Mouse (Mus musculus) lung, embryonic 14.5 days (tissue): ENCODE data around the gene Pcyt1a. TPM values are rescaled to one million over a fixed set of nuclear protein-coding genes. Genes with fewer than 3 reads are reported as not detected.

Experiments used
- ATAC-seq: fragments of 200-750 bp; cut with Nextera tagmentation; 2 replicates; pipeline ENCODE4 v1.8.0; 2017; ENCODE audit warnings: mild to moderate bottlenecking, moderate TSS enrichment, moderate library complexity; ENCODE audit not compliant: insufficient read depth
- DNase-seq: peaks from one replicate; pipeline ENCODE4 v3.0.0-alpha.2; 2015
- H3K27ac ChIP-seq: fragments of 300-500 bp; sonication (generic); 2 replicates; pipeline ENCODE4 v1.5.1; 2014; ENCODE audit warnings: low read depth, mild to moderate bottlenecking, moderate library complexity
- H3K27me3 ChIP-seq: fragments of 300-500 bp; sonication (generic); 2 replicates; pipeline ENCODE4 v1.6.1; 2014; ENCODE audit warnings: low read length, control low read depth; ENCODE audit not compliant: insufficient read depth
- H3K36me3 ChIP-seq: fragments of 300-500 bp; sonication (generic); 2 replicates; pipeline ENCODE4 v1.6.1; 2014; ENCODE audit warnings: control low read depth; ENCODE audit not compliant: insufficient read depth
- H3K4me1 ChIP-seq: fragments of 300-500 bp; sonication (generic); 2 replicates; pipeline ENCODE4 v1.6.1; 2014; ENCODE audit warnings: antibody characterized with exemption, control low read depth; ENCODE audit not compliant: insufficient read depth
- H3K4me2 ChIP-seq: fragments of 300-500 bp; sonication (generic); 2 replicates; pipeline ENCODE4 v1.6.1; 2014; ENCODE audit warnings: mild to moderate bottlenecking
- H3K4me3 ChIP-seq: fragments of 300-500 bp; sonication (generic); 2 replicates; pipeline ENCODE4 v1.5.1; 2014; ENCODE audit warnings: low read depth, low read length
- H3K9ac ChIP-seq: fragments of 300-500 bp; sonication (generic); 2 replicates; pipeline ENCODE4 v1.6.1; 2014
- H3K9me3 ChIP-seq: fragments of 300-500 bp; sonication (generic); 2 replicates; pipeline ENCODE4 v1.6.1; 2016; ENCODE audit warnings: low read depth, low read length, control low read depth
- CTCF ChIP-seq: IDR thresholded peaks from 2 replicates; pipeline ENCODE4 v1.5.1; 2016; ENCODE audit warnings: antibody characterized with exemption, low read depth
- WGBS: fragments of 180-500 bp; shearing (Covaris S2); extraction: QIAGEN DNeasy Blood & Tissue Kit; methylation state at CpG from one replicate; pipeline ENCODE4 v1.1.7; 2014; 5-methylcytosine and 5-hydroxymethylcytosine counted together
- polyA plus RNA-seq: library from polyadenylated mRNA; unstranded; fragments of >200 nt; fragmentation: Nextera tagmentation; extraction: Ambion mirVana; gene quantifications from 2 replicates; pipeline ENCODE4 v1.2.1, GENCODE M21; 2014

The Pcyt1a gene
- polyA plus RNA-seq, 1 experiment from 2014 or later = 40.4 TPM

DNA sequence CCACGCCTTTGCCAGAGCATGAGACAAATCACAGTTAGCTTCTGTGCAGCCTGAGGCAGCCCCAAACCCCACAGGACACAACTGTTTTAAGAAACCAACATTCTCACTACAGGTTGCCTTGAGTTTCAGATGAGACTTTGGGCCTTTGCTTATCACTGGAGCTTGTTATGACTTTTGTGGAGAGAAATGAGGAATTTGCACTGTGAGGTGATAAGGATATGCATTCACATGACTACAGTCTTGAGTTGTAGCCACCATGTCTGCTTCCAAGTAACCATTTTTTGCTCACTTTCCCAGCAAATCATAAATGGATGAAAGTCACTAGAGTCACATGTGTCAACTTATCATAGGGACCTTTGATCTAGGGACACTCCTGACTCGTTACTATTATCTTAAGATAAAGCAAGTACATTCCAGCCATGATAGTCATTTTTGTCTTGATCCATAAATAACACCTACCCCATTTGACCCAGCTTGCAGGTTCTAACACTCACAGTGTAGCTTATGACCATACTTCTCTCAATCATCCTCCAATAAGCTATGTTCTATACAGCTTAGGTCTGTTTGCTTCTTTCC is 15.9 kb downstream of the Pcyt1a start:
- H3K4me2 ChIP-seq = no peak overlapping the region
- H3K4me3 ChIP-seq = no peak overlapping the region
- ATAC-seq (no peak), DNase-seq (no peak)
- H3K27ac ChIP-seq = no peak overlapping the region
- H3K9ac ChIP-seq = no peak overlapping the region
- 63% methylated on average over 2 of the region's 2 CpGs for WGBS
- H3K27me3 ChIP-seq = no peaks in the 10 kb centered on the region
- H3K9me3 ChIP-seq = no peaks in the 10 kb centered on the region
- TF ChIP-seq CTCF = no peak
- H3K4me1 ChIP-seq = 0 out of 2 replicates have a peak, but pooled peaks cover 2% of the 10 kb centered on the region
- no peaks in the 10 kb centered on the region for H3K36me3 ChIP-seq

DNA sequence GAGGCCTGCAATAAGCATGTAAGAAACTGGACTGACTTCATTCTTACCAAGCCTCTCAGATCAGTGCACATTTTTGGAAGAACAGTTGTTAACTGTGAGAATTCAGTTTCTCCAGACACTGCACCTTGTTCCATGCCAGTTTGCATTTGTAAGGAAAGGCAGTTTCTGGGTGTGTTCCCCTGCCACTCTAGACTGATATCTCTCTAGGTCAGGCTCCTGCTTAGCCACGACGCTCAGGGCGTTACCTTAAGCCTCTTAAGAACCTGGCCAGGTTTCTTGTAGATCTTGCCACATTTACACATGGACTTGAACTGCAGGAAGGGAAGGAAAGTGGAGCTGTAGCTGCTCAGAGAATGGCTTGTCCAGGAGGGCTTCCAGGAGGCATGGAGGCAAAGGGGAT is 18.9 kb downstream of the Pcyt1a start:
- no peak for TF ChIP-seq CTCF
- DNase-seq = no peak
- WGBS = 71% methylated on average over 3 of the region's 3 CpGs

DNA sequence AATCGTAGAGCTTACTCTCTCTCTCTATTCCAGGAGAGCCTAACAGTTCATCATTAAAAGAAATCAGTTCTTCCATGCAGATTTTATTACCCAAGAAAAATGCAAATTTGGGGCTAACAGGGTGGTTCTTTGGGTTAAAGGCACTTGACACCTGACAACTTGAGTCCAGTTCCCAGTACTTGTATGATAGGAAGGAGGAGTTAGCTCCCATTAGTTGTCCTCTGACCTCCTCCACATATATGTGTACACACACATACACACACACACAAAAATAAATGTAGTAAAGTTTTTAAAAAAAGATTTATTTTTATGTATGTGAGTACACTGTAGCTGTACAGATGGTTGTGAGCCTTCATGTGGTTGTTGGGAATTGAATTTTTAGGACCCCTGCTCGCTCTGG is 19.4 kb downstream of the Pcyt1a start:
- Histone ChIP-seq H3K9me3 (no peaks in the 10 kb centered on the region), H3K4me1 (0 out of 2 replicates have a peak, but pooled peaks cover 2% of the 10 kb centered on the region), H3K4me3 (no peak overlapping the region), H3K36me3 (peaks cover 18% of the 10 kb centered on the region; the same call in 1 of the 2 replicates), H3K9ac (no peak overlapping the region), H3K27me3 (no peaks in the 10 kb centered on the region), H3K4me2 (no peak overlapping the region; the same call in 1 of the 2 replicates), H3K27ac (no peak overlapping the region)
- no peak for DNase-seq
- 85% methylated on average over 2 of the region's 2 CpGs for WGBS
- TF ChIP-seq CTCF = no peak
- no peak for ATAC-seq

More for the DNA sequence above, 18.9 kb downstream of the Pcyt1a start:
- no peak for ATAC-seq
- Histone ChIP-seq H3K27ac (no peak overlapping the region), H3K36me3 (peaks cover 18% of the 10 kb centered on the region; the same call in 1 of the 2 replicates), H3K4me2 (no peak overlapping the region; the same call in 1 of the 2 replicates), H3K4me3 (no peak overlapping the region), H3K9ac (no peak overlapping the region), H3K4me1 (0 out of 2 replicates have a peak, but pooled peaks cover 2% of the 10 kb centered on the region), H3K9me3 (no peaks in the 10 kb centered on the region), H3K27me3 (no peaks in the 10 kb centered on the region)

DNA sequence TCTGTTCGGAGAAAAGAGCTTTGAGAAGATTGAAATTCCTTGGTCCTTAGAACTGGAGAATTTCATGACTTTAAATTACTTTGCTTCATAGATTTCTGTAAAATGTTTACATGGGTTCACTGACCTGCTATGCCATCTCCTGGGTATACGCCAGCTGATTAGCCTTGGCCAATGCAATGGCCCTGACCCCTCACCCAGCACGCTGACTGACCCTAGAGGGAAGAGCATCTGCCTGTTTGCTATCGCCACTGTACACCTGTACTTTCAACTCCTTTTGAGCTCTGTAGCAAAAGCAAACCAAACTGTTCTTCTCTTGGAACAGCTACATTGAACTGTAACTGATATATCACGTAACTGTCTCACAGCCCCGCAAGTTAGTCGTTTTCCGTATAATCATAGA is 22.4 kb downstream of the Pcyt1a start:
- peaks cover 23% of the 10 kb centered on the region; the same call in 1 of the 2 replicates for H3K36me3 ChIP-seq
- H3K4me3 ChIP-seq = no peak overlapping the region
- WGBS = 90% methylated on average over 8 of the region's 8 CpGs
- no peaks in the 10 kb centered on the region for H3K9me3 ChIP-seq
- ATAC-seq (no peak), DNase-seq (no peak)
- 0 out of 2 replicates have a peak, but pooled peaks cover 2% of the 10 kb centered on the region for H3K4me1 ChIP-seq
- H3K27ac ChIP-seq = no peak overlapping the region
- no peaks in the 10 kb centered on the region for H3K27me3 ChIP-seq
- H3K4me2 ChIP-seq = no peak overlapping the region
- no peak overlapping the region for H3K9ac ChIP-seq
- TF ChIP-seq CTCF = no peak

DNA sequence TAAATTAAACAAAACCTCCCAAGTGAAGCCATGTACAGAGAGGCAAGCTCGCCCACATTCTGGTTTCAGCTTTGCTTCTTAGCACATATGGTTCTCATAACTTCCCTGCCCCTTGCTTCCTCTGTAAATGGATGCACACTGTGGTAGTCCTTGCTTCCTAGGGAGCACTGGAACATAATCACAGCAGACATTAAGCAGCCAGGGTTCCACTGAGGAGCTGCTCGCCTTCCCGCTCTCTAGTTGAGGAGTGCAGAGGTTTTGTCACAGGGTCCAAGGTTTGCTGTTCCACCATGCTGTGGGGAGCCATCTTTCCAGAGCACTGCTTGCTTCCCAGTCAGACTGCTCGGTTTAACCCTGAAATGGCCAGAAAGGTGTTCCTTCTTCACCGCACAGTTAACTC is 23.9 kb downstream of the Pcyt1a start:
- DNase-seq (no peak), ATAC-seq (no peak)
- H3K9me3 ChIP-seq = no peaks in the 10 kb centered on the region
- 90% methylated on average over 5 of the region's 5 CpGs for WGBS
- no peak for TF ChIP-seq CTCF
- H3K9ac ChIP-seq = no peak overlapping the region
- H3K36me3 ChIP-seq = peaks cover 23% of the 10 kb centered on the region; the same call in 1 of the 2 replicates
- H3K4me2 ChIP-seq = no peak overlapping the region
- H3K27ac ChIP-seq = no peak overlapping the region
- H3K4me1 ChIP-seq = 0 out of 2 replicates have a peak, but pooled peaks cover 1% of the 10 kb centered on the region
- no peaks in the 10 kb centered on the region for H3K27me3 ChIP-seq
- no peak overlapping the region for H3K4me3 ChIP-seq

DNA sequence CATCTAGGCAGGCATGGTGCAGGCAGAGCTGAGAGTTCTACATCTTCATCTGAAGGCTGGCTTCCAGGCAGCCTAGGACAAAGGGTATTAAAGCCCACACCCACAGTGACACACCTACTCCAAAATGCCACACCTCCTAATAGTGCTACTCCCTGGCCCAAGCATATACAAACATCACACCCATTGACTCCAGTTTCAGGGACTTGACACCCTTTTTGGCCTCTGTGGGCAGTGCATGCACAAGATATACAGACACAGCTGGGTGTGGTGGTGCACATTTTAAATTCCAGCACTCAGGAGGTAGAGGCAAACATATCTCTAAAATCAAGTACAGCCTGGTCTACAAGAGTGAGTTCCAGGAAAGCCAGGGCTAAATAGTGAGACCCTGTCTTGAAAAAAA is 25.4 kb downstream of the Pcyt1a start:
- peaks cover 23% of the 10 kb centered on the region; the same call in 1 of the 2 replicates for H3K36me3 ChIP-seq
- H3K27ac ChIP-seq = no peak overlapping the region
- H3K4me2 ChIP-seq = no peak overlapping the region
- DNase-seq (no peak), ATAC-seq (no peak)
- H3K9ac ChIP-seq = no peak overlapping the region
- no peaks in the 10 kb centered on the region for H3K4me1 ChIP-seq
- H3K4me3 ChIP-seq = no peak overlapping the region
- no peak for TF ChIP-seq CTCF
- no peaks in the 10 kb centered on the region for H3K9me3 ChIP-seq
- no peaks in the 10 kb centered on the region for H3K27me3 ChIP-seq

DNA sequence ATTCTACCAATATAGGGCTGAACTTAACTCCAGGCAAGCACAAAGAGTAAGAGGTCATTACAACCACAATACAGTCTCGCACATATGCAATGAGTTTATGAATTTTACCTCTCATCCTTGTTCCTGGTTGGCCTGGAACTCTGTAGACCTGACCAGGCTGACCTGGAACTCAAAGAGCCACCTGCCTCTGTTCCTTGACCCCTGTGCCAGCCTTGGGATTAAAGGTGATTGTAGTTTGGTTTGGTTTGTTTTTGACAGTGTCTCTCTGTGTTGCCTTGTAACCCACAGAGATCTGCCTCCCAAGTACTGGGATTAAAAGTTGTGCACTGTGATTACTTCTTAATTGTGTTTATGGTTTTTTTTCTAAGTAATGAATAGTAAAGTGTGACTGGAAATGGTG is 26.0 kb downstream of the Pcyt1a start:
- Histone ChIP-seq H3K4me3 (no peak overlapping the region), H3K9ac (no peak overlapping the region), H3K36me3 (peaks cover 23% of the 10 kb centered on the region; the same call in 1 of the 2 replicates), H3K9me3 (no peaks in the 10 kb centered on the region), H3K27me3 (no peaks in the 10 kb centered on the region), H3K4me1 (no peaks in the 10 kb centered on the region), H3K4me2 (no peak overlapping the region), H3K27ac (no peak overlapping the region)
- no peak for TF ChIP-seq CTCF
- 84% methylated on average over 1 of the region's 1 CpGs for WGBS
- DNase-seq = no peak
- ATAC-seq = no peak
